Mouse (Mus musculus) heart, embryonic 13.5 days (tissue): ENCODE measurements at regions not wholly inside any gene's neighbourhood (a gene's known extent, or its start where the extent isn't known, plus 50 kb on each side); places are given as distances from the start of the nearest gene placed in this dataset.

Source experiments
- ATAC-seq: fragments of 200-750 bp; cut with Nextera tagmentation; 2 replicates; pipeline ENCODE4 v1.8.0; 2017; ENCODE audit warnings: moderate TSS enrichment; ENCODE audit not compliant: insufficient number of reproducible peaks, low FRiP score, low TSS enrichment; ENCODE audit errors: extremely low read depth
- H3K27ac ChIP-seq: fragments of 300-500 bp; sonication (generic); replicated peaks from 2 replicates; pipeline ENCODE4 v1.5.1; 2015; ENCODE audit warnings: moderate library complexity, mild to moderate bottlenecking, inconsistent platforms
- H3K27me3 ChIP-seq: fragments of 300-500 bp; sonication (generic); replicated peaks from 2 replicates; pipeline ENCODE4 v1.6.1; 2015; ENCODE audit warnings: mild to moderate bottlenecking, inconsistent platforms
- H3K36me3 ChIP-seq: fragments of 300-500 bp; sonication (generic); 2 replicates; pipeline ENCODE4 v1.6.1; 2015; ENCODE audit warnings: mild to moderate bottlenecking, inconsistent platforms
- H3K4me1 ChIP-seq: fragments of 300-500 bp; sonication (generic); 2 replicates; pipeline ENCODE4 v1.6.1; 2015; ENCODE audit warnings: inconsistent platforms
- H3K4me2 ChIP-seq: fragments of 300-500 bp; sonication (generic); 2 replicates; pipeline ENCODE4 v1.6.1; 2015; ENCODE audit warnings: inconsistent platforms, mild to moderate bottlenecking, moderate library complexity
- H3K4me3 ChIP-seq: fragments of 300-500 bp; sonication (generic); 2 replicates; pipeline ENCODE4 v1.5.1; 2015; ENCODE audit warnings: moderate library complexity, mild to moderate bottlenecking, inconsistent platforms
- H3K9ac ChIP-seq: fragments of 300-500 bp; sonication (generic); 2 replicates; pipeline ENCODE4 v1.6.1; 2015; ENCODE audit warnings: inconsistent platforms, mild to moderate bottlenecking, moderate library complexity
- H3K9me3 ChIP-seq: fragments of 300-500 bp; sonication (generic); 2 replicates; pipeline ENCODE4 v1.6.1; 2016; ENCODE audit warnings: inconsistent platforms
- WGBS: fragments of 180-500 bp; shearing (Covaris S2); methylation state at CpG from one replicate; pipeline ENCODE4 v1.1.7; 2015; ENCODE audit warnings: mixed read lengths; 5-methylcytosine and 5-hydroxymethylcytosine counted together

DNA sequence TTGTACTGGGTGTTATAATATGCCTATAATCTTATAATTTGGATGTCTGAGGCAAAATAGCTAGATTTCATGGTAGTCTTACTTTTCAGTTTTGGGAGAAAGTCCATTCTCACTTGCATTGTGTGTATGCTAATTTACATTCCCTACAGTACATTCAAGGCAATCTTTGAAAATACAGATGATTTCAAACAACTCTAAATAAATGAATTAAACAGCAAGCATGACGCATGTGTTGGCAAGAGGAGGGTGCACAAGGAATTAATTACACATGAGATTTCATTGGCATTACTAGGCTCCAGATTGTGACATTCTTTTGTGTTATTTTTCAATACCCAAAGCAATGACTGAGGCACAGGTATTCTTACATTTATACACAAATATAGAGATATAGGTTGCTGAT lies 495.2 kb upstream of the Cypt12 start:
- no peaks in the 10 kb centered on the region for H3K27me3 ChIP-seq
- H3K4me1 ChIP-seq = no peaks in the 10 kb centered on the region
- no peaks in the 10 kb centered on the region for H3K9me3 ChIP-seq
- H3K27ac ChIP-seq = no peak overlapping the region
- H3K4me2 ChIP-seq = no peak overlapping the region
- no peak overlapping the region for H3K4me3 ChIP-seq
- no peak for ATAC-seq
- 85% methylated on average over 1 of the region's 1 CpGs for WGBS
- no peak overlapping the region for H3K9ac ChIP-seq
- no peaks in the 10 kb centered on the region for H3K36me3 ChIP-seq

- ATAC-seq = no peak
- Histone ChIP-seq H3K9me3 (no peaks in the 10 kb centered on the region), H3K27ac (no peak overlapping the region), H3K27me3 (no peaks in the 10 kb centered on the region), H3K4me3 (no peak overlapping the region), H3K9ac (no peak overlapping the region), H3K4me1 (no peaks in the 10 kb centered on the region), H3K4me2 (no peak overlapping the region), H3K36me3 (no peaks in the 10 kb centered on the region)
- WGBS = 86% methylated on average over 5 of the region's 5 CpGs
Observed at GRCm38 (mm10) chr3:17460545-17460944, 487.7 kb upstream of the Cypt12 start.

DNA sequence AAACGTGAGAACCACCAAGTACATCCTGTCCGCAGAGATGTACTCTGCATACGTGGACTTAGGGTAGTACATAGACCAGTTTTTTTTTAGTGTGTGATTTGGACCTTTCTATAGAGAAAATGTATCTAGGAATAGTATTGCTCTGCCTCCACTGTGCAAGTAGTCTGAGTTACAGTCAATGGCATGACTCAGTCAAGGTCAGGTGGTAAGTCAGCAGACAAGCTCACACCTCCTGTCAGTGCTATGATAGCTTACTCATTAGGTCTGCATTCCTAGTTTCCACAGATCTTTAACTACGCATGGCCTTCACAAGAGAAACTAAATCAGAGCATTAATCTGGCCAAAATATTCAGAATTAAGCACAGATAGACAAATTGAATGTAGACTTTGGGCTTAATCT lies 486.8 kb upstream of the Cypt12 start:
- Histone ChIP-seq H3K4me3 (no peak overlapping the region), H3K4me1 (no peaks in the 10 kb centered on the region), H3K27me3 (no peaks in the 10 kb centered on the region), H3K27ac (no peak overlapping the region), H3K36me3 (no peaks in the 10 kb centered on the region), H3K9me3 (no peaks in the 10 kb centered on the region), H3K4me2 (no peak overlapping the region), H3K9ac (no peak overlapping the region)
- ATAC-seq = no peak
- 73% methylated on average over 4 of the region's 4 CpGs for WGBS

DNA sequence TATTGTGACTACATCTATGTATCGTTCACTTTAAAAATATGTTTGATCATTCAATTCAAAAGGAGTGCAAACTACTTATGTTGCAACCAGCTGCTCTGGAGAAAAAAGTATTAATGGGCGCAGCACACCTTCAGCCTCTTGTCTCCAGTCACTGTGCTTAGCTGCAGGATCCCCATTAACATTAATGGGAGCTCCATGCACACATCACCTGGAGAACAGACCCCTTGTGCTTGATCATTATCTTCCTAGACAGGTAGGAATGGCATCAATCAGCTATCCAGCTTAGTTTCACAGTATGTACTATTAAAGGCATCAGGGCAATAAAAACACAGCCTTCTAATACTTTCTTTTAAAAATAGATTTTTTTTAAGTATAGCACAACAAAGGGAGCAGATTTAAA lies 474.4 kb upstream of the Cypt12 start:
- H3K9me3 ChIP-seq = no peaks in the 10 kb centered on the region
- no peak overlapping the region for H3K9ac ChIP-seq
- H3K27ac ChIP-seq = no peak overlapping the region
- no peak overlapping the region for H3K4me3 ChIP-seq
- H3K4me1 ChIP-seq = no peaks in the 10 kb centered on the region
- ATAC-seq = no peak
- H3K4me2 ChIP-seq = no peak overlapping the region
- H3K36me3 ChIP-seq = no peaks in the 10 kb centered on the region
- no peaks in the 10 kb centered on the region for H3K27me3 ChIP-seq
- WGBS = 80% methylated on average over 2 of the region's 2 CpGs

GRCm38 (mm10) chr3:17489240-17490142 lies 458.7 kb upstream of the Cypt12 start:
- H3K27me3 ChIP-seq = no peaks in the 10 kb centered on the region
- H3K4me1 ChIP-seq = peaks cover 9% of the 10 kb centered on the region; the same call in 1 of the 2 replicates
- ATAC-seq = no peak
- H3K36me3 ChIP-seq = no peaks in the 10 kb centered on the region
- 23% methylated on average over 4 of the region's 4 CpGs for WGBS
- no peak overlapping the region for H3K4me2 ChIP-seq
- no peak overlapping the region for H3K27ac ChIP-seq
- H3K4me3 ChIP-seq = no peak overlapping the region
- H3K9me3 ChIP-seq = no peaks in the 10 kb centered on the region
- no peak overlapping the region for H3K9ac ChIP-seq

GRCm38 (mm10) chr3:17490632-17491031 lies 457.6 kb upstream of the Cypt12 start:
- no peaks in the 10 kb centered on the region for H3K9me3 ChIP-seq
- H3K27ac ChIP-seq = no peak overlapping the region
- 0 out of 2 replicates have a peak, but pooled peaks cover 4% of the 10 kb centered on the region for H3K4me1 ChIP-seq
- H3K4me2 ChIP-seq = no peak overlapping the region
- no peaks in the 10 kb centered on the region for H3K36me3 ChIP-seq
- no peak overlapping the region for H3K4me3 ChIP-seq
- H3K9ac ChIP-seq = no peak overlapping the region
- ATAC-seq = no peak
- H3K27me3 ChIP-seq = no peaks in the 10 kb centered on the region

DNA sequence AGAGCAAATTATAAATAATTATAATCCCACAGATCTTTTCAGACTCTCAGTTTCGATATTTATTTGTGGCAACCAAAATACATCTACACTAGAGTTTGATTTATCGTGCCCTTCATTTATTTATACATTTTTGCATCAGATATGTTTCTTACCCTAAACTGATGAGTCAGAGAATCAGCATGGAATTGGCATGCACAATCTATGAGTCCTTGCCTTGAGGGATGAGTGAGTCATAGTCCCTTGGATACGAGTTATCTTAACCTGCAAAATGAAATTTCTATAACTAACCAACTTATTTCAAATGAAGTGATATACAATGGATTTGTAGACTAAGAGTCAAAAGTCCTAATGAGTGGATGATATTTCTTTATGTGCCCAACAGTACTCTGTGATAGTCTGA lies 449.9 kb upstream of the Cypt12 start:
- Histone ChIP-seq H3K4me1 (no peaks in the 10 kb centered on the region), H3K4me3 (no peak overlapping the region), H3K4me2 (no peak overlapping the region), H3K9me3 (no peaks in the 10 kb centered on the region), H3K9ac (no peak overlapping the region), H3K36me3 (no peaks in the 10 kb centered on the region), H3K27me3 (no peaks in the 10 kb centered on the region), H3K27ac (no peak overlapping the region)
- WGBS = 66% methylated on average over 3 of the region's 3 CpGs
- no peak for ATAC-seq

GRCm38 (mm10) chr3:17501556-17501955 lies 446.7 kb upstream of the Cypt12 start:
- WGBS = 52% methylated on average over 2 of the region's 2 CpGs
- no peak for ATAC-seq
- no peak overlapping the region for H3K4me2 ChIP-seq

DNA sequence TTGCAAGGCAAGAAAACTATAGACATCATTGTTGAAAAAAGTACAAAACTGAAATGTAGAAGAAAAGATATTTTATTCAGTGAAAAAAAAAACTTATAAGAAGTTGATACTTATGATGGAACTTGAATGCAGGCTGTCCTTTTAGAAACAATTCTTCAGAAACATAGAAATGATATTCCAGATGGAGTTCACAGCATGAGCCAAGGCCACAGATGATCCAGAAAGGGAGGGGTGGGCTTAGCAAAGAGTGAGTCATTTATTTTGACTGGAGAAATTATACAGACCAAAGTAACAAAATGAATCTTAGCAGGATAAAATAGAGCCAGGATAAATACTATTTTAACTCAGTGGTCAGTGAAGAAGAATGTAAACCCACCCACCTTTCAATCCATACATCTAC lies 406.9 kb upstream of the Cypt12 start:
- ATAC-seq = no peak
- Histone ChIP-seq H3K4me1 (no peaks in the 10 kb centered on the region), H3K27me3 (no peaks in the 10 kb centered on the region), H3K9ac (no peak overlapping the region), H3K4me3 (no peak overlapping the region), H3K27ac (no peak overlapping the region), H3K4me2 (no peak overlapping the region), H3K9me3 (no peaks in the 10 kb centered on the region), H3K36me3 (no peaks in the 10 kb centered on the region)

More at GRCm38 (mm10) chr3:17501556-17501955, 446.7 kb upstream of the Cypt12 start:
- Histone ChIP-seq H3K27ac (no peak overlapping the region), H3K4me3 (no peak overlapping the region), H3K4me1 (no peaks in the 10 kb centered on the region), H3K9me3 (no peaks in the 10 kb centered on the region), H3K27me3 (no peaks in the 10 kb centered on the region), H3K9ac (no peak overlapping the region), H3K36me3 (no peaks in the 10 kb centered on the region)

GRCm38 (mm10) chr3:17547559-17548059 lies 400.6 kb upstream of the Cypt12 start:
- H3K4me2 ChIP-seq = no peak overlapping the region
- WGBS = 80% methylated on average over 1 of the region's 1 CpGs
- ATAC-seq = no peak
- no peaks in the 10 kb centered on the region for H3K4me1 ChIP-seq
- H3K9me3 ChIP-seq = no peaks in the 10 kb centered on the region
- no peaks in the 10 kb centered on the region for H3K36me3 ChIP-seq
- no peak overlapping the region for H3K27ac ChIP-seq
- no peak overlapping the region for H3K9ac ChIP-seq
- H3K4me3 ChIP-seq = no peak overlapping the region
- H3K27me3 ChIP-seq = no peaks in the 10 kb centered on the region

- no peaks in the 10 kb centered on the region for H3K9me3 ChIP-seq
- H3K27ac ChIP-seq = no peak overlapping the region
- H3K4me2 ChIP-seq = no peak overlapping the region
- no peak overlapping the region for H3K4me3 ChIP-seq
- WGBS = 60% methylated on average over 9 of the region's 9 CpGs
- ATAC-seq = no peak
- H3K4me1 ChIP-seq = no peaks in the 10 kb centered on the region
- no peak overlapping the region for H3K9ac ChIP-seq
- no peaks in the 10 kb centered on the region for H3K36me3 ChIP-seq
- H3K27me3 ChIP-seq = no peaks in the 10 kb centered on the region
Observed at GRCm38 (mm10) chr3:17582487-17582886, 365.7 kb upstream of the Cypt12 start.

- H3K9me3 ChIP-seq = no peaks in the 10 kb centered on the region
- no peaks in the 10 kb centered on the region for H3K4me1 ChIP-seq
- no peak overlapping the region for H3K4me3 ChIP-seq
- no peak overlapping the region for H3K9ac ChIP-seq
- WGBS = 62% methylated on average over 2 of the region's 2 CpGs
- no peak overlapping the region for H3K27ac ChIP-seq
- H3K27me3 ChIP-seq = no peaks in the 10 kb centered on the region
- no peaks in the 10 kb centered on the region for H3K36me3 ChIP-seq
- ATAC-seq = no peak
- no peak overlapping the region for H3K4me2 ChIP-seq
Observed at GRCm38 (mm10) chr3:17589956-17590546, 358.2 kb upstream of the Cypt12 start.
